Mouse (Mus musculus): ENCODE measurements around the gene Kdr. TPM values are rescaled to one million over a fixed set of nuclear protein-coding genes. Genes with fewer than 3 reads are reported as not detected.

Gene Kdr
- polyA plus RNA-seq, 1 experiment from 2014 or later, result 21.7 TPM

GRCm38 (mm10) chr5:75950866-75951265 is 27.4 kb downstream of the Kdr start:
- ATAC-seq, result no peak
- H3K4me1 ChIP-seq (ENCODE audit: control insufficient read depth, insufficient read depth, low read depth, low read length), result no peaks in the 10 kb centered on the region
- no peak overlapping the region for H3K4me2 ChIP-seq (ENCODE audit: low read length)
- H3K27ac ChIP-seq (ENCODE audit: low read depth, low read length), result no peak overlapping the region
- H3K9ac ChIP-seq (ENCODE audit: low read depth, low read length), result no peak overlapping the region
- 20% methylated on average over 2 of the region's 2 CpGs for WGBS
- H3K36me3 ChIP-seq (ENCODE audit: control insufficient read depth, insufficient read depth, low read length), result no peaks in the 10 kb centered on the region
- H3K4me3 ChIP-seq (ENCODE audit: low read length), result no peak overlapping the region
- H3K9me3 ChIP-seq (ENCODE audit: control insufficient read depth, low read length), result no peaks in the 10 kb centered on the region
- H3K27me3 ChIP-seq (replicated peaks; ENCODE audit: control insufficient read depth, insufficient read depth, low read length), result no peaks in the 10 kb centered on the region

- Histone ChIP-seq H3K9me3 (ENCODE audit: control insufficient read depth, low read length) (no peaks in the 10 kb centered on the region), H3K4me1 (ENCODE audit: control insufficient read depth, insufficient read depth, low read depth, low read length) (no peaks in the 10 kb centered on the region), H3K4me2 (ENCODE audit: low read length) (no peak overlapping the region), H3K36me3 (ENCODE audit: control insufficient read depth, insufficient read depth, low read length) (no peaks in the 10 kb centered on the region), H3K27ac (ENCODE audit: low read depth, low read length) (no peak overlapping the region), H3K27me3 (replicated peaks; ENCODE audit: control insufficient read depth, insufficient read depth, low read length) (no peaks in the 10 kb centered on the region), H3K9ac (ENCODE audit: low read depth, low read length) (no peak overlapping the region), H3K4me3 (ENCODE audit: low read length) (no peak overlapping the region)
- 76% methylated on average over 4 of the region's 4 CpGs for WGBS
- ATAC-seq, result no peak
These were observed 32.9 kb downstream of the Kdr start for GRCm38 (mm10) chr5:75945394-75945793.

GRCm38 (mm10) chr5:75943301-75943700 is 35.0 kb downstream of the Kdr start:
- Histone ChIP-seq H3K27ac (ENCODE audit: low read depth, low read length) (no peak overlapping the region), H3K4me1 (ENCODE audit: control insufficient read depth, insufficient read depth, low read depth, low read length) (no peaks in the 10 kb centered on the region), H3K27me3 (replicated peaks; ENCODE audit: control insufficient read depth, insufficient read depth, low read length) (no peaks in the 10 kb centered on the region), H3K4me2 (ENCODE audit: low read length) (no peak overlapping the region), H3K9ac (ENCODE audit: low read depth, low read length) (no peak overlapping the region), H3K4me3 (ENCODE audit: low read length) (no peak overlapping the region), H3K36me3 (ENCODE audit: control insufficient read depth, insufficient read depth, low read length) (no peaks in the 10 kb centered on the region), H3K9me3 (ENCODE audit: control insufficient read depth, low read length) (no peaks in the 10 kb centered on the region)
- no peak for ATAC-seq
- 96% methylated on average over 6 of the region's 6 CpGs for WGBS

- Histone ChIP-seq H3K9ac (ENCODE audit: low read depth, low read length) (no peak overlapping the region), H3K4me2 (ENCODE audit: low read length) (no peak overlapping the region), H3K4me1 (ENCODE audit: control insufficient read depth, insufficient read depth, low read depth, low read length) (no peaks in the 10 kb centered on the region), H3K36me3 (ENCODE audit: control insufficient read depth, insufficient read depth, low read length) (no peaks in the 10 kb centered on the region), H3K4me3 (ENCODE audit: low read length) (no peak overlapping the region), H3K27me3 (replicated peaks; ENCODE audit: control insufficient read depth, insufficient read depth, low read length) (no peaks in the 10 kb centered on the region), H3K9me3 (ENCODE audit: control insufficient read depth, low read length) (no peaks in the 10 kb centered on the region), H3K27ac (ENCODE audit: low read depth, low read length) (no peak overlapping the region)
- ATAC-seq, result no peak
- 42% methylated on average over 11 of the region's 11 CpGs for WGBS
These were observed 36.3 kb downstream of the Kdr start for GRCm38 (mm10) chr5:75941775-75942580.

GRCm38 (mm10) chr5:75939144-75939732 is 39.0 kb downstream of the Kdr start:
- Histone ChIP-seq H3K27me3 (replicated peaks; ENCODE audit: control insufficient read depth, insufficient read depth, low read length) (no peaks in the 10 kb centered on the region), H3K27ac (ENCODE audit: low read depth, low read length) (no peak overlapping the region)

GRCm38 (mm10) chr5:75938012-75938411 is 40.2 kb downstream of the Kdr start:
- WGBS, result 84% methylated on average over 4 of the region's 4 CpGs
- H3K36me3 ChIP-seq (ENCODE audit: control insufficient read depth, insufficient read depth, low read length), result no peaks in the 10 kb centered on the region
- no peak overlapping the region for H3K4me2 ChIP-seq (ENCODE audit: low read length)
- H3K4me1 ChIP-seq (ENCODE audit: control insufficient read depth, insufficient read depth, low read depth, low read length), result no peaks in the 10 kb centered on the region
- no peak overlapping the region for H3K9ac ChIP-seq (ENCODE audit: low read depth, low read length)
- ATAC-seq, result no peak
- no peak overlapping the region for H3K27ac ChIP-seq (ENCODE audit: low read depth, low read length)
- H3K27me3 ChIP-seq (replicated peaks; ENCODE audit: control insufficient read depth, insufficient read depth, low read length), result no peaks in the 10 kb centered on the region
- no peak overlapping the region for H3K4me3 ChIP-seq (ENCODE audit: low read length)
- H3K9me3 ChIP-seq (ENCODE audit: control insufficient read depth, low read length), result no peaks in the 10 kb centered on the region

More at GRCm38 (mm10) chr5:75939144-75939732, 39.0 kb downstream of the Kdr start:
- H3K4me2 ChIP-seq (ENCODE audit: low read length), result no peak overlapping the region
- 72% methylated on average over 8 of the region's 8 CpGs for WGBS
- no peak overlapping the region for H3K4me3 ChIP-seq (ENCODE audit: low read length)
- H3K9ac ChIP-seq (ENCODE audit: low read depth, low read length), result no peak overlapping the region
- no peaks in the 10 kb centered on the region for H3K9me3 ChIP-seq (ENCODE audit: control insufficient read depth, low read length)
- H3K36me3 ChIP-seq (ENCODE audit: control insufficient read depth, insufficient read depth, low read length), result no peaks in the 10 kb centered on the region
- no peaks in the 10 kb centered on the region for H3K4me1 ChIP-seq (ENCODE audit: control insufficient read depth, insufficient read depth, low read depth, low read length)
- ATAC-seq, result no peak

GRCm38 (mm10) chr5:75936223-75936622 is 42.0 kb downstream of the Kdr start:
- no peak overlapping the region for H3K9ac ChIP-seq (ENCODE audit: low read depth, low read length)
- no peaks in the 10 kb centered on the region for H3K4me1 ChIP-seq (ENCODE audit: control insufficient read depth, insufficient read depth, low read depth, low read length)
- H3K4me2 ChIP-seq (ENCODE audit: low read length), result no peak overlapping the region
- no peak for ATAC-seq
- no peaks in the 10 kb centered on the region for H3K36me3 ChIP-seq (ENCODE audit: control insufficient read depth, insufficient read depth, low read length)
- H3K27me3 ChIP-seq (replicated peaks; ENCODE audit: control insufficient read depth, insufficient read depth, low read length), result no peaks in the 10 kb centered on the region
- no peak overlapping the region for H3K27ac ChIP-seq (ENCODE audit: low read depth, low read length)
- no peak overlapping the region for H3K4me3 ChIP-seq (ENCODE audit: low read length)
- 83% methylated on average over 6 of the region's 6 CpGs for WGBS
- no peaks in the 10 kb centered on the region for H3K9me3 ChIP-seq (ENCODE audit: control insufficient read depth, low read length)

- no peaks in the 10 kb centered on the region for H3K9me3 ChIP-seq (ENCODE audit: control insufficient read depth, low read length)
- H3K27me3 ChIP-seq (replicated peaks; ENCODE audit: control insufficient read depth, insufficient read depth, low read length), result no peaks in the 10 kb centered on the region
- no peak for ATAC-seq
- no peak overlapping the region for H3K4me2 ChIP-seq (ENCODE audit: low read length)
- no peaks in the 10 kb centered on the region for H3K4me1 ChIP-seq (ENCODE audit: control insufficient read depth, insufficient read depth, low read depth, low read length)
- H3K9ac ChIP-seq (ENCODE audit: low read depth, low read length), result no peak overlapping the region
- no peak overlapping the region for H3K4me3 ChIP-seq (ENCODE audit: low read length)
- no peaks in the 10 kb centered on the region for H3K36me3 ChIP-seq (ENCODE audit: control insufficient read depth, insufficient read depth, low read length)
- WGBS, result 91% methylated on average over 8 of the region's 8 CpGs
- no peak overlapping the region for H3K27ac ChIP-seq (ENCODE audit: low read depth, low read length)
These were observed 43.0 kb downstream of the Kdr start for GRCm38 (mm10) chr5:75935225-75935624.

GRCm38 (mm10) chr5:75934201-75934600 is 44.1 kb downstream of the Kdr start:
- H3K4me1 ChIP-seq (ENCODE audit: control insufficient read depth, insufficient read depth, low read depth, low read length), result no peaks in the 10 kb centered on the region
- no peaks in the 10 kb centered on the region for H3K27me3 ChIP-seq (replicated peaks; ENCODE audit: control insufficient read depth, insufficient read depth, low read length)
- no peak overlapping the region for H3K4me3 ChIP-seq (ENCODE audit: low read length)
- no peak overlapping the region for H3K9ac ChIP-seq (ENCODE audit: low read depth, low read length)
- 90% methylated on average over 10 of the region's 10 CpGs for WGBS
- H3K4me2 ChIP-seq (ENCODE audit: low read length), result no peak overlapping the region
- no peak for ATAC-seq
- H3K36me3 ChIP-seq (ENCODE audit: control insufficient read depth, insufficient read depth, low read length), result no peaks in the 10 kb centered on the region
- no peak overlapping the region for H3K27ac ChIP-seq (ENCODE audit: low read depth, low read length)
- no peaks in the 10 kb centered on the region for H3K9me3 ChIP-seq (ENCODE audit: control insufficient read depth, low read length)
